Mouse (Mus musculus) C2C12 (cell line): ENCODE data around the gene Cyb5rl.

ENCODE experiments used
- CTCF ChIP-seq: IDR thresholded peaks from one replicate; pipeline ENCODE4 v1.5.1; 2011; ENCODE audit not compliant: control insufficient read depth, insufficient read depth, insufficient read length
- MAX ChIP-seq: IDR thresholded peaks from one replicate; pipeline ENCODE4 v1.6.1; 2011; ENCODE audit warnings: mild to moderate bottlenecking, control low read depth
- MYOD1 ChIP-seq: IDR thresholded peaks from one replicate; pipeline ENCODE4 v1.6.1; 2011; ENCODE audit warnings: low read depth; ENCODE audit not compliant: control insufficient read depth, insufficient read length
- MYOG ChIP-seq: IDR thresholded peaks from one replicate; pipeline ENCODE4 v1.6.1; 2011; ENCODE audit not compliant: control insufficient read depth, insufficient read length; ENCODE audit errors: extremely low read depth
- USF1 ChIP-seq: IDR thresholded peaks from one replicate; pipeline ENCODE4 v1.6.1; 2011; ENCODE audit warnings: low read depth, mild to moderate bottlenecking, control low read depth, moderate library complexity

GRCm38 (mm10) chr4:107056088-107056487, 10.7 kb upstream of the Cyb5rl start:
- TF ChIP-seq CTCF (no peak), USF1 (no peak), MYOD1 (peak; percentile 86), MYOG (no peak), MAX (no peak)
